Mouse (Mus musculus): ENCODE results near the gene Gnai3.
A peak's percentile ranks its signal among the peaks of the same experiment; 100 is the strongest.

Gnai3 gene

GRCm38 (mm10) chr3:108164091-108164490, 18.1 kb upstream of the Gnai3 start:
- DNase-seq (ENCODE audit: low spot score), result no peak

GRCm38 (mm10) chr3:108158383-108159037, 12.6 kb upstream of the Gnai3 start:
- no peak for DNase-seq (ENCODE audit: low spot score)

- DNase-seq (ENCODE audit: low spot score), result no peak
Measured at GRCm38 (mm10) chr3:108154656-108155055, 8.7 kb upstream of the Gnai3 start, which contains the start of gene Gpr61. TSS of gene Gpr61 (minus strand) at chr3:108154882.

- no peak for DNase-seq (ENCODE audit: low spot score)
Measured at GRCm38 (mm10) chr3:108152290-108152689, 6.3 kb upstream of the Gnai3 start.

GRCm38 (mm10) chr3:108147386-108148235, 1.7 kb upstream of the Gnai3 start:
- DNase-seq (ENCODE audit: low spot score), result peak; percentile 91

GRCm38 (mm10) chr3:108146671-108147070, 725 bp upstream of the Gnai3 start:
- DNase-seq (ENCODE audit: low spot score), result no peak

- no peak for DNase-seq (ENCODE audit: low spot score)
Measured at GRCm38 (mm10) chr3:108140786-108141185, 5.2 kb downstream of the Gnai3 start.

- no peak for DNase-seq (ENCODE audit: low spot score)
Measured at GRCm38 (mm10) chr3:108139113-108139512, 6.8 kb downstream of the Gnai3 start.

GRCm38 (mm10) chr3:108134701-108135100, 11.2 kb downstream of the Gnai3 start:
- no peak for DNase-seq (ENCODE audit: low spot score)

- peak; percentile 42 for DNase-seq (ENCODE audit: low spot score)
Measured at GRCm38 (mm10) chr3:108132484-108132883, 13.5 kb downstream of the Gnai3 start.

- no peak for DNase-seq (ENCODE audit: low spot score)
Measured at GRCm38 (mm10) chr3:108131821-108132220, 14.1 kb downstream of the Gnai3 start.

GRCm38 (mm10) chr3:108131216-108131615, 14.7 kb downstream of the Gnai3 start:
- no peak for DNase-seq (ENCODE audit: low spot score)

- DNase-seq (ENCODE audit: low spot score), result no peak
Measured at GRCm38 (mm10) chr3:108129804-108130203, 16.1 kb downstream of the Gnai3 start.

GRCm38 (mm10) chr3:108129367-108129766, 16.6 kb downstream of the Gnai3 start:
- DNase-seq (ENCODE audit: low spot score), result no peak

- DNase-seq (ENCODE audit: low spot score), result no peak
Measured at GRCm38 (mm10) chr3:108128520-108128919, 17.4 kb downstream of the Gnai3 start.

GRCm38 (mm10) chr3:108126327-108126726, 19.6 kb downstream of the Gnai3 start:
- no peak for DNase-seq (ENCODE audit: low spot score)

GRCm38 (mm10) chr3:108124131-108124530, 21.8 kb downstream of the Gnai3 start:
- no peak for DNase-seq (ENCODE audit: low spot score)

GRCm38 (mm10) chr3:108123242-108123641, 22.7 kb downstream of the Gnai3 start:
- no peak for DNase-seq (ENCODE audit: low spot score)

GRCm38 (mm10) chr3:108121101-108121500, 24.8 kb downstream of the Gnai3 start:
- no peak for DNase-seq (ENCODE audit: low spot score)

GRCm38 (mm10) chr3:108117465-108117864, 28.5 kb downstream of the Gnai3 start:
- no peak for DNase-seq (ENCODE audit: low spot score)

- DNase-seq (ENCODE audit: low spot score), result peak; percentile 54
Measured at GRCm38 (mm10) chr3:108113591-108114289, 32.2 kb downstream of the Gnai3 start.

- DNase-seq (ENCODE audit: low spot score), result no peak
Measured at GRCm38 (mm10) chr3:108112666-108113065, 33.3 kb downstream of the Gnai3 start.

GRCm38 (mm10) chr3:108112246-108112645, 33.7 kb downstream of the Gnai3 start:
- DNase-seq (ENCODE audit: low spot score), result no peak

All from lung, postnatal 25 days (tissue).